Mouse (Mus musculus) kidney, adult 2 months (tissue): ENCODE results near the gene Cd93. TPM values are rescaled to one million over a fixed set of nuclear protein-coding genes. Genes with fewer than 3 reads are reported as not detected.

ENCODE experiments used
- DNase-seq: peaks from one replicate; pipeline ENCODE4 v3.0.0; 2021
- H3K27ac ChIP-seq: fragments of 200-500 bp; 2 replicates; pipeline ENCODE4 v1.5.1; 2012; ENCODE audit warnings: low read depth, low read length, control low read depth, inconsistent platforms; ENCODE audit not compliant: insufficient read depth
- H3K27me3 ChIP-seq: fragments of 200-500 bp; replicated peaks from 2 replicates; pipeline ENCODE4 v1.6.1; 2012; ENCODE audit warnings: mild to moderate bottlenecking, moderate library complexity, low read length, inconsistent platforms; ENCODE audit not compliant: control insufficient read depth, insufficient read depth
- H3K36me3 ChIP-seq: fragments of 200-500 bp; 2 replicates; pipeline ENCODE4 v1.6.1; 2012; ENCODE audit warnings: mild to moderate bottlenecking, moderate library complexity, low read length, inconsistent platforms; ENCODE audit not compliant: control insufficient read depth, insufficient read depth
- H3K4me1 ChIP-seq: fragments of 200-500 bp; 2 replicates; pipeline ENCODE4 v1.6.1; 2011; ENCODE audit warnings: low read length; ENCODE audit not compliant: control insufficient read depth, insufficient read depth
- H3K4me3 ChIP-seq: fragments of 200-500 bp; 2 replicates; pipeline ENCODE4 v1.5.1; 2011; ENCODE audit warnings: mild to moderate bottlenecking, low read depth, low read length, control low read depth; ENCODE audit not compliant: insufficient read depth
- CTCF ChIP-seq: fragments of 200-500 bp; conservative IDR thresholded peaks from 2 replicates; pipeline ENCODE4 v1.5.1; 2011; ENCODE audit warnings: low read depth, mild to moderate bottlenecking, control low read depth, low read length, moderate library complexity, mixed read lengths; ENCODE audit not compliant: insufficient read depth, insufficient read length
- POLR2A ChIP-seq: fragments of 200-500 bp; IDR thresholded peaks from one replicate; pipeline ENCODE4 v1.6.1; 2011; ENCODE audit warnings: low read depth, low read length, control low read depth
- WGBS: fragments of 180-500 bp; shearing (Covaris S2); methylation state at CpG from one replicate; pipeline ENCODE4 v1.1.7; 2018; 5-methylcytosine and 5-hydroxymethylcytosine counted together
- polyA plus RNA-seq: library from polyadenylated mRNA; depleted of rRNA; stranded (reverse); fragments of >200 nt; gene quantifications from 2 replicates; pipeline ENCODE4 v1.2.3, GENCODE M21; 2012

The Cd93 gene
- polyA plus RNA-seq, 1 experiment, result 10.3 TPM

GRCm38 (mm10) chr2:148409141-148409540 lies 34.2 kb downstream of the Cd93 start:
- H3K36me3 ChIP-seq, result no peaks in the 10 kb centered on the region
- H3K4me3 ChIP-seq, result no peak overlapping the region
- H3K4me1 ChIP-seq, result no peaks in the 10 kb centered on the region
- no peak overlapping the region for H3K27ac ChIP-seq
- DNase-seq, result peak; percentile 92
- no peaks in the 10 kb centered on the region for H3K27me3 ChIP-seq
- TF ChIP-seq CTCF (peak; percentile 89), POLR2A (no peak)
- WGBS, result 11% methylated on average over 9 of the region's 9 CpGs

GRCm38 (mm10) chr2:148408761-148409120 lies 34.6 kb downstream of the Cd93 start:
- TF ChIP-seq CTCF (no peak), POLR2A (no peak)
- 23% methylated on average over 6 of the region's 6 CpGs for WGBS
- no peak for DNase-seq
- Histone ChIP-seq H3K27ac (no peak overlapping the region; the same call in 1 of the 2 replicates), H3K4me3 (no peak overlapping the region), H3K27me3 (no peaks in the 10 kb centered on the region), H3K36me3 (no peaks in the 10 kb centered on the region), H3K4me1 (no peaks in the 10 kb centered on the region)

GRCm38 (mm10) chr2:148407870-148408760 lies 35.2 kb downstream of the Cd93 start, which contains the start of gene Thbd:
Thbd (minus strand) TSS chr2:148408188.
- Histone ChIP-seq H3K27me3 (no peaks in the 10 kb centered on the region), H3K4me1 (no peaks in the 10 kb centered on the region), H3K4me3 (peak within 1 kb of the TSS; percentile 56), H3K36me3 (no peaks in the 10 kb centered on the region), H3K27ac (peak within 1 kb of the TSS; percentile 34)
- WGBS, result 2% methylated on average over 35 of the region's 35 CpGs
- no peak for TF ChIP-seq CTCF
- TF ChIP-seq POLR2A, result peak; percentile 79
- peak; percentile 91 for DNase-seq

- TF ChIP-seq POLR2A (no peak), CTCF (no peak)
- WGBS, result 5% methylated on average over 55 of the region's 55 CpGs
- H3K27ac ChIP-seq, result peak overlapping the region; percentile 34
- peak overlapping the region; percentile 56 for H3K4me3 ChIP-seq
- H3K36me3 ChIP-seq, result no peaks in the 10 kb centered on the region
- peak; percentile 49 for DNase-seq
- no peaks in the 10 kb centered on the region for H3K27me3 ChIP-seq
- no peaks in the 10 kb centered on the region for H3K4me1 ChIP-seq
Measured at GRCm38 (mm10) chr2:148406971-148407869, 36.1 kb downstream of the Cd93 start.

GRCm38 (mm10) chr2:148406160-148406970 lies 37.0 kb downstream of the Cd93 start:
- WGBS, result 15% methylated on average over 34 of the region's 34 CpGs
- H3K27ac ChIP-seq, result peak overlapping the region; percentile 15

GRCm38 (mm10) chr2:148404906-148405305 lies 38.5 kb downstream of the Cd93 start:
- no peaks in the 10 kb centered on the region for H3K36me3 ChIP-seq
- DNase-seq, result no peak
- no peak for TF ChIP-seq CTCF
- no peak for TF ChIP-seq POLR2A
- no peaks in the 10 kb centered on the region for H3K4me1 ChIP-seq
- 70% methylated on average over 5 of the region's 5 CpGs for whole genome bisulfite sequencing
- no peak overlapping the region for H3K27ac ChIP-seq
- no peaks in the 10 kb centered on the region for H3K27me3 ChIP-seq
- H3K4me3 ChIP-seq, result peak overlapping the region; percentile 50

More at GRCm38 (mm10) chr2:148406160-148406970, 37.0 kb downstream of the Cd93 start:
- DNase-seq, result peak; percentile 59
- Histone ChIP-seq H3K27me3 (no peaks in the 10 kb centered on the region), H3K36me3 (no peaks in the 10 kb centered on the region), H3K4me1 (no peaks in the 10 kb centered on the region), H3K4me3 (peak overlapping the region; percentile 56)
- no peak for TF ChIP-seq POLR2A
- peak; percentile 31; the same call in 1 of the 2 replicates for TF ChIP-seq CTCF
